Mouse (Mus musculus) limb, embryonic 14.5 days (tissue): ENCODE results near the gene Gimap9. TPM values are rescaled to one million over a fixed set of nuclear protein-coding genes. Genes with fewer than 3 reads are reported as not detected.

Source experiments
- ATAC-seq: fragments of 200-750 bp; cut with Nextera tagmentation; 2 replicates; pipeline ENCODE4 v1.8.0; 2017; ENCODE audit warnings: low read depth, moderate number of reproducible peaks, moderate TSS enrichment; ENCODE audit not compliant: low FRiP score
- DNase-seq: peaks from one replicate; pipeline ENCODE4 v3.0.0-alpha.2; 2015; ENCODE audit warnings: low spot score
- H3K27ac ChIP-seq: fragments of 300-500 bp; sonication (generic); replicated peaks from 2 replicates; pipeline ENCODE4 v1.5.1; 2014; ENCODE audit warnings: low read depth, mild to moderate bottlenecking, low read length, moderate library complexity, mixed read lengths
- H3K27me3 ChIP-seq: fragments of 300-500 bp; sonication (generic); 2 replicates; pipeline ENCODE4 v1.6.1; 2014; ENCODE audit warnings: low read length, mixed read lengths; ENCODE audit not compliant: control insufficient read depth, insufficient read depth
- H3K36me3 ChIP-seq: fragments of 300-500 bp; sonication (generic); 2 replicates; pipeline ENCODE4 v1.6.1; 2014; ENCODE audit warnings: mild to moderate bottlenecking, low read length, moderate library complexity, mixed read lengths; ENCODE audit not compliant: control insufficient read depth, insufficient read depth
- H3K4me1 ChIP-seq: fragments of 300-500 bp; sonication (generic); 2 replicates; pipeline ENCODE4 v1.6.1; 2014; ENCODE audit warnings: antibody characterized with exemption, low read length, mixed read lengths; ENCODE audit not compliant: control insufficient read depth, insufficient read depth
- H3K4me2 ChIP-seq: fragments of 300-500 bp; sonication (generic); replicated peaks from 2 replicates; pipeline ENCODE4 v1.6.1; 2014; ENCODE audit warnings: low read depth, mild to moderate bottlenecking, low read length, moderate library complexity; ENCODE audit not compliant: severe bottlenecking
- H3K4me3 ChIP-seq: fragments of 300-500 bp; sonication (generic); replicated peaks from 2 replicates; pipeline ENCODE4 v1.5.1; 2014; ENCODE audit warnings: low read length
- H3K9ac ChIP-seq: fragments of 300-500 bp; sonication (generic); 2 replicates; pipeline ENCODE4 v1.6.1; 2014; ENCODE audit warnings: mild to moderate bottlenecking, low read depth, low read length, moderate library complexity; ENCODE audit not compliant: severe bottlenecking
- H3K9me3 ChIP-seq: fragments of 300-500 bp; sonication (generic); 2 replicates; pipeline ENCODE4 v1.6.1; 2016; ENCODE audit warnings: low read length; ENCODE audit not compliant: control insufficient read depth
- POLR2A ChIP-seq: fragments of 200-500 bp; IDR thresholded peaks from 2 replicates; pipeline ENCODE4 v1.8.0; 2012; ENCODE audit warnings: inconsistent platforms, mild to moderate bottlenecking, moderate library complexity, borderline replicate concordance; ENCODE audit not compliant: insufficient read depth, insufficient read length; ENCODE audit errors: extremely low read depth
- WGBS: fragments of 180-500 bp; shearing (Covaris S2); extraction: QIAGEN DNeasy Blood & Tissue Kit; methylation state at CpG from one replicate; pipeline ENCODE4 v1.1.7; 2014; 5-methylcytosine and 5-hydroxymethylcytosine counted together
- polyA plus RNA-seq, 2 experiments: library from polyadenylated mRNA; depleted of rRNA in 1 of 2; stranded (reverse) in 1 of 2; unstranded in 1 of 2; fragments of >200 nt; fragmentation: Nextera tagmentation in 1 of 2; extraction: Ambion mirVana in 1 of 2; gene quantifications; 2 replicates each; pipeline versions ENCODE4 v1.2.1 to v1.2.3; 2012 to 2014

Gene Gimap9
- polyA plus RNA-seq, 2 experiments, result 6.2 TPM

DNA sequence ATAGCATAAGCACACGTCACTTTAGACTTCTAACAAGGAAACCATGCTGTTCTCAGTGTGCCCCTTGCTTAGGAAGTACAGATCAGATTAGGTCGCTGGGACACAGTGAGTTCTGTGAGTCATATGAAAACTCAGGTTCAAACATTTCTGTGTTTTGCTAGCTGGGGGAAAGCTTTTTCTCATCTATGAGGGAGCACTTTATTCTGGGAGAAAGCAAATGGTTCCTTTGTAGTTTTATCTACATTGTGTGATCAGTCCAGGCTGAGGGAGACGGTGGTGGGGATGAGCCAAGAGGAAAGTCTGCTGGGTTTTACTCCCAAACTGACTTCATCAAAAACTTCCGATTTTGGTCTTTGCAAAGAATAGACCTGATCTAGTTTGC, 29.6 kb upstream of the Gimap9 start:
- no peak for TF ChIP-seq POLR2A
- H3K4me1 ChIP-seq, result no peaks in the 10 kb centered on the region
- no peak for DNase-seq
- no peak overlapping the region for H3K9ac ChIP-seq
- H3K27me3 ChIP-seq, result no peaks in the 10 kb centered on the region
- H3K4me2 ChIP-seq, result no peak overlapping the region
- no peak for ATAC-seq
- WGBS, result 78% methylated on average over 4 of the region's 4 CpGs
- H3K36me3 ChIP-seq, result no peaks in the 10 kb centered on the region
- H3K4me3 ChIP-seq, result no peak overlapping the region
- H3K27ac ChIP-seq, result no peak overlapping the region
- H3K9me3 ChIP-seq, result no peaks in the 10 kb centered on the region

GRCm38 (mm10) chr6:48646995-48647394, 28.9 kb upstream of the Gimap9 start, which contains the start of gene Gimap8:
Gimap8 (plus strand) TSS chr6:48647234.
- Histone ChIP-seq H3K36me3 (no peaks in the 10 kb centered on the region), H3K4me1 (no peaks in the 10 kb centered on the region), H3K9ac (no peak within 1 kb of the TSS), H3K27ac (no peak within 1 kb of the TSS), H3K4me2 (no peak within 1 kb of the TSS), H3K27me3 (no peaks in the 10 kb centered on the region), H3K4me3 (no peak within 1 kb of the TSS), H3K9me3 (no peaks in the 10 kb centered on the region)
- DNase-seq (no peak), ATAC-seq (no peak)
- no peak for TF ChIP-seq POLR2A
- 49% methylated on average over 3 of the region's 3 CpGs for WGBS

DNA sequence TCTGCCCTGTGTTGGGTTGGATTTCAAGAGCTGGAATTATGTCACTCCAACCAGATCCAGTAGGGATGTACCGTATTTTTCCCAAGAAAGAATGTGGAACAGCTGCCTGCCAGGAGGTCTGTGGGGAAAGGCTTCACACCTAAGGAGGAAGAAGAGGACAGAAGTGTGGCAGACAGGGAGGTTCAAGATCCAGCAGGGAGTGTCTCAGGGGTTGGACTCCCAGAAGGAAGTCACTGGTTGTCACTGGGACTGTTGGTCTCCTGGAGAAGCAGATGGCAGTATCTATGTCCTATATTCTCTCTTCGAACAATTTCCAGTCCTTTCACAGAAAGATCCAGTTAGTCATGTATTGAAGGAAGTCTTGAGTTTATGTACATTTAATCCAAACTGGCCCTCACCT, 28.3 kb upstream of the Gimap9 start:
- DNase-seq (no peak), ATAC-seq (no peak)
- Histone ChIP-seq H3K9me3 (no peaks in the 10 kb centered on the region), H3K4me1 (no peaks in the 10 kb centered on the region), H3K4me3 (no peak overlapping the region), H3K9ac (no peak overlapping the region), H3K36me3 (no peaks in the 10 kb centered on the region), H3K27me3 (no peaks in the 10 kb centered on the region), H3K27ac (no peak overlapping the region), H3K4me2 (no peak overlapping the region)
- TF ChIP-seq POLR2A, result no peak
- 79% methylated on average over 2 of the region's 2 CpGs for WGBS

DNA sequence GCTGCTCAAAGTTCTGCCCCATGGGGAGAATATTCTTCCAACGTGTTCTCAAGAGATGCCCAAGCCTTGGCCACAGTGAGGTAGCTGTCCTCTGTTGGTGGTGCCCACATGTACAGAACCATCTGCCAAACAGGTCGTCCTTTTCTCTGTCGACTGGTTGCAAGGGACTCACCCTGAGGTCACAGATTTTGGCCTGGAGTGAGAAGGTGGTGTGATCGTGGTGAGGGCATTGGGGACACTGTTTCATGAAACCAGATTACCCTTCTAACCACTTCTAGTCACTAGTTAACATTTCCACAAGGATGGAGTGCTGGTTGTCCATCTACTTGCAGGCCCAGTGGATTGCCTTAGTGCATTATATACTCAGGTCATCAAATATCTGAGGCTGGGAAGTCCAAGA, 27.1 kb upstream of the Gimap9 start:
- Histone ChIP-seq H3K27ac (no peak overlapping the region), H3K4me2 (no peak overlapping the region), H3K9ac (no peak overlapping the region), H3K4me3 (no peak overlapping the region), H3K9me3 (no peaks in the 10 kb centered on the region), H3K27me3 (no peaks in the 10 kb centered on the region), H3K36me3 (no peaks in the 10 kb centered on the region), H3K4me1 (no peaks in the 10 kb centered on the region)
- TF ChIP-seq POLR2A, result no peak
- 79% methylated on average over 4 of the region's 4 CpGs for WGBS
- DNase-seq (no peak), ATAC-seq (no peak)

DNA sequence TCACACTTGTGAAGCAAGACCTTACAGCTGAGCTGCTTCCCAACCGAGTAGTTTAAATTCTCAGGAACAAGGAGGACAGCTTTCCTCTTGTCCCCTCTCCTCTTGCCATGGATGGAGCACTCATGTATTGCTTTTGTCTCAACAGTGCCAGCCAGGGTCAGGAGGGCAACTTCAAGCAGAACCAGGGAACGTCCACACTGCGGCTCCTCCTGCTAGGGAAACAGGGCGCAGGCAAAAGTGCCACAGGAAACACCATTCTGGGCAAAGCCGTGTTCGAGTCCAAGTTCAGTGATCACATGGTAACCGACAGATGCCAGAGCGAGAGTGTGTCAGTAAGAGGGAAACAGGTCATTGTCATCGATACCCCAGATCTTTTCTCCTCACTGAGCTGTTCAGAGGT, 25.9 kb upstream of the Gimap9 start:
- Histone ChIP-seq H3K9ac (no peak overlapping the region), H3K9me3 (no peaks in the 10 kb centered on the region), H3K4me3 (no peak overlapping the region), H3K4me1 (no peaks in the 10 kb centered on the region), H3K4me2 (no peak overlapping the region), H3K27ac (no peak overlapping the region), H3K36me3 (no peaks in the 10 kb centered on the region), H3K27me3 (no peaks in the 10 kb centered on the region)
- ATAC-seq (no peak), DNase-seq (no peak)
- TF ChIP-seq POLR2A, result no peak
- 82% methylated on average over 9 of the region's 9 CpGs for WGBS

- H3K4me2 ChIP-seq, result no peak overlapping the region
- TF ChIP-seq POLR2A, result no peak
- 73% methylated on average over 5 of the region's 5 CpGs for WGBS
- DNase-seq (no peak), ATAC-seq (no peak)
- no peak overlapping the region for H3K4me3 ChIP-seq
- no peak overlapping the region for H3K27ac ChIP-seq
- no peak overlapping the region for H3K9ac ChIP-seq
- H3K9me3 ChIP-seq, result no peaks in the 10 kb centered on the region
- H3K36me3 ChIP-seq, result no peaks in the 10 kb centered on the region
- no peaks in the 10 kb centered on the region for H3K4me1 ChIP-seq
- no peaks in the 10 kb centered on the region for H3K27me3 ChIP-seq
These were observed 17.2 kb upstream of the Gimap9 start for GRCm38 (mm10) chr6:48658721-48659120.
